Mouse (Mus musculus): ENCODE data around the gene Srrt.

Srrt gene

GRCm38 (mm10) chr5:137338256-137338655, 30.8 kb upstream of the Srrt start:
- no peak for DNase-seq (ENCODE audit: extremely low read depth, low read depth, low spot score)

GRCm38 (mm10) chr5:137337190-137337589, 29.7 kb upstream of the Srrt start:
- no peak for DNase-seq (ENCODE audit: extremely low read depth, low read depth, low spot score)

GRCm38 (mm10) chr5:137335066-137335465, 27.6 kb upstream of the Srrt start:
- no peak for DNase-seq (ENCODE audit: extremely low read depth, low read depth, low spot score)

GRCm38 (mm10) chr5:137334317-137334716, 26.8 kb upstream of the Srrt start:
- DNase-seq (ENCODE audit: extremely low read depth, low read depth, low spot score), result no peak

GRCm38 (mm10) chr5:137333512-137334174, 26.2 kb upstream of the Srrt start, which contains the start of gene Slc12a9:
Gene Slc12a9 (minus strand): TSS chr5:137333597.
- DNase-seq (ENCODE audit: extremely low read depth, low read depth, low spot score), result peak; percentile 64

- no peak for DNase-seq (ENCODE audit: extremely low read depth, low read depth, low spot score)
Measured at GRCm38 (mm10) chr5:137332857-137333511, 25.5 kb upstream of the Srrt start.

- no peak for DNase-seq (ENCODE audit: extremely low read depth, low read depth, low spot score)
Measured at GRCm38 (mm10) chr5:137330910-137331309, 23.4 kb upstream of the Srrt start.

GRCm38 (mm10) chr5:137320996-137321395, 13.5 kb upstream of the Srrt start:
- no peak for DNase-seq (ENCODE audit: extremely low read depth, low read depth, low spot score)

GRCm38 (mm10) chr5:137318570-137318969, 11.1 kb upstream of the Srrt start:
- no peak for DNase-seq (ENCODE audit: extremely low read depth, low read depth, low spot score)

- DNase-seq (ENCODE audit: extremely low read depth, low read depth, low spot score), result no peak
Measured at GRCm38 (mm10) chr5:137317361-137317760, 9.9 kb upstream of the Srrt start.

GRCm38 (mm10) chr5:137315084-137315903, 7.8 kb upstream of the Srrt start:
- DNase-seq (ENCODE audit: extremely low read depth, low read depth, low spot score), result no peak

GRCm38 (mm10) chr5:137314193-137315083, 7.0 kb upstream of the Srrt start, which contains the start of gene Trip6:
Gene Trip6 (minus strand): TSS chr5:137314404.
- DNase-seq (ENCODE audit: extremely low read depth, low read depth, low spot score), result no peak

GRCm38 (mm10) chr5:137313466-137314192, 6.2 kb upstream of the Srrt start:
- DNase-seq (ENCODE audit: extremely low read depth, low read depth, low spot score), result no peak

- no peak for DNase-seq (ENCODE audit: extremely low read depth, low read depth, low spot score)
Measured at GRCm38 (mm10) chr5:137308356-137308755, 882 bp upstream of the Srrt start.

GRCm38 (mm10) chr5:137306439-137307005, 952 bp downstream of the Srrt start:
- DNase-seq (ENCODE audit: extremely low read depth, low read depth, low spot score), result no peak

GRCm38 (mm10) chr5:137305822-137306221, 1.7 kb downstream of the Srrt start:
- DNase-seq (ENCODE audit: extremely low read depth, low read depth, low spot score), result no peak

GRCm38 (mm10) chr5:137304816-137305215, 2.7 kb downstream of the Srrt start:
- DNase-seq (ENCODE audit: extremely low read depth, low read depth, low spot score), result no peak

GRCm38 (mm10) chr5:137304165-137304564, 3.3 kb downstream of the Srrt start:
- DNase-seq (ENCODE audit: extremely low read depth, low read depth, low spot score), result no peak

GRCm38 (mm10) chr5:137303609-137304008, 3.9 kb downstream of the Srrt start:
- no peak for DNase-seq (ENCODE audit: extremely low read depth, low read depth, low spot score)

- no peak for DNase-seq (ENCODE audit: extremely low read depth, low read depth, low spot score)
Measured at GRCm38 (mm10) chr5:137301253-137301652, 6.2 kb downstream of the Srrt start.
